Mouse (Mus musculus): Measurements from ENCODE around the gene P4htm. TPM values are rescaled to one million over a fixed set of nuclear protein-coding genes. Genes with fewer than 3 reads are reported as not detected.
A peak's percentile ranks its signal among the peaks of the same experiment; 100 is the strongest.

Gene P4htm
- polyA plus RNA-seq, 1 experiment = 19.6 TPM

DNA sequence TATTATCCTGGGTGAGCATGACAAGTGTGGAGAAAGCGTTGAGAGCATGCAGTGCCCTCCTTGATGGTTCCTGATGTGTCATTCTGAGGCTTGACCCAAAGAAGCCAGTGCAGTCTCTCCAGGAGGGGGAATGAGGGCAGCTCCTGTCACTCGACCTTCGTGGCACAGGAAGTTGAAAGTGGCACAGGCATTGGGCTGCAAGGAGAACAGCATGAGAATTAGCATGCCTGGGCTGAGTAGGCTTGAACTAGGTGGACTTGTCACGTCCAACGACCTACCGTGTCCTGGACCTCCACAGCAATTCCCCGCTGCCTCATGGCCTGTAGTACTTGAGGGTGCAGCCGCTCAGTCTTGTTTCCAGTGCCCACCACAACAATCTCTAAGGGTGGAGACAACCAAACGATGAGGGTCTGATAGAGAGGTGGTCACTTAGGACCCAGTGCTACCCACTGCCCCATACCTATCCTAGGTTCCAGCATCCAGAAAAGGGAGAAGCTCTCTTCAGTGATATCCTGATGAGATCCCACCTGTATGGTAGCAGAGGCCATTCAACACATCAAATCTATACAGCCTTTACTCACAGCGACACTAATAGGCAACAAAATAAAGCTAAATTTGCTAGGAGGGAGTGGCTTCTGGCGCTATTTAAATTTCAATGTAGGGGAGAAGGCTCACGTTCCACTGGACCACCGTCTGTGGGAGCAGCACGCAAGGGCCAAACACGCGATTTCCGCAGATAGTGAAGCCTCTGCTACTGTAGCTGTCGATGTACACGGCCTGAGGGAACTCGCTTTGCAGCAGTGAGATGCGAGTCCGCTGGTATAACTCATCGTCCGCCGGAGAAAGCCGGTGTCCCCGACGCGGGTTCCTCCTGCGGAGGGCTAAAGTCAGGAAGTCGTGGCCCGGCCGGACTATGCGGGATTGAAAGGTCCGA, 31.3 kb downstream of the P4htm start:
- DNase-seq = no peak
- Histone ChIP-seq H3K4me3 (replicated peaks; ENCODE audit: extremely low read depth, low read depth, low read length) (peak overlapping the region; percentile 97), H3K4me1 (ENCODE audit: control insufficient read depth, insufficient read depth, low read length) (peaks cover 6% of the 10 kb centered on the region; the same call in 1 of the 2 replicates)
- TF ChIP-seq CTCF (IDR thresholded peaks at IDR 0.05; ENCODE audit: insufficient read depth, low read length) (no peak), POLR2A (IDR thresholded peaks at IDR 0.05; ENCODE audit: borderline replicate concordance, extremely low read depth, low read depth, low read length) (no peak)
- WGBS = 10% methylated on average over 35 of the region's 35 CpGs

DNA sequence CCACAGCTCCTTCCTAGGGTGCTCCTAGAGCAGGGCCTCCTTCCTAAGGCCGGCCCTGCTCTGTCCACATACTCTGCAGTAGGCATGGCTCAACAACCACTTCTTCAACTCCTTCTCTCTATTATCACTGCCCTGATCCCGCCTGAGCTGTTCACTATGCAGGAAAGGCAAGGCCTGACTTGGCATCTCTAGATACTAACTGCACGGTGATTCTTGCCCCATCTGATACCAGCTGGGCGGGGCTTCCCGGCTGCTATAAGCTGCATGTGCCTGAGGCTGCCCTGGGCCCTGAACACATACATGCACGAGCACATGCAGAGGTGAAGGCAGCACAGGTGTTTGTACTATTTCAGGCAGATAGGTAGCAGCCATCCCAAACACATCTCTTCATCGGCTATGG, 33.3 kb downstream of the P4htm start:
- no peak for DNase-seq
- 69% methylated on average over 7 of the region's 7 CpGs for WGBS
- TF ChIP-seq POLR2A (IDR thresholded peaks at IDR 0.05; ENCODE audit: borderline replicate concordance, extremely low read depth, low read depth, low read length) = no peak
- no peak for TF ChIP-seq CTCF (IDR thresholded peaks at IDR 0.05; ENCODE audit: insufficient read depth, low read length)
- Histone ChIP-seq H3K4me1 (ENCODE audit: control insufficient read depth, insufficient read depth, low read length) (peaks cover 6% of the 10 kb centered on the region; the same call in 1 of the 2 replicates), H3K4me3 (replicated peaks; ENCODE audit: extremely low read depth, low read depth, low read length) (no peak overlapping the region)

DNA sequence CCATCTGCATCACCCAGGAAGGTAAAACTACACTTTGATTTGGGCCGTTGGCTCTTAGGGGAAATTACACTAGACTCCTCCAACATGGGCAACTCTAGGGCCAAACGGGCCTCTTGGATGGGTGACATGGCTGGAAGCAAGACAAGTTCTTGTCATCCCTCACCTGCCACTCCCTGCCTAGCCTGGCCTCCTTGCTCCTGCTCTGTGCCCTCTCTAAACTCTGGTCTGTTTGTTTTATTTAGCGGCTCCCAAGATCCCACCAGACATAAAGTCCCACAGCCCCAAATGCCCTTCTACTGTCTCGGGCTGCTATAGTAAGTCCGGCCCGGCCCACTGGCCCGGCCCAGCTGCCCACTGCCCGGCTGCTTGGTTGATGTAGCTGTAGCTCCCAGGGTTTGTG, 33.8 kb downstream of the P4htm start:
- TF ChIP-seq POLR2A (IDR thresholded peaks at IDR 0.05; ENCODE audit: borderline replicate concordance, extremely low read depth, low read depth, low read length) (no peak), CTCF (IDR thresholded peaks at IDR 0.05; ENCODE audit: insufficient read depth, low read length) (no peak)
- H3K4me3 ChIP-seq (replicated peaks; ENCODE audit: extremely low read depth, low read depth, low read length) = no peak overlapping the region
- H3K4me1 ChIP-seq (ENCODE audit: control insufficient read depth, insufficient read depth, low read length) = peaks cover 6% of the 10 kb centered on the region; the same call in 1 of the 2 replicates
- DNase-seq = no peak
- 86% methylated on average over 8 of the region's 8 CpGs for WGBS

DNA sequence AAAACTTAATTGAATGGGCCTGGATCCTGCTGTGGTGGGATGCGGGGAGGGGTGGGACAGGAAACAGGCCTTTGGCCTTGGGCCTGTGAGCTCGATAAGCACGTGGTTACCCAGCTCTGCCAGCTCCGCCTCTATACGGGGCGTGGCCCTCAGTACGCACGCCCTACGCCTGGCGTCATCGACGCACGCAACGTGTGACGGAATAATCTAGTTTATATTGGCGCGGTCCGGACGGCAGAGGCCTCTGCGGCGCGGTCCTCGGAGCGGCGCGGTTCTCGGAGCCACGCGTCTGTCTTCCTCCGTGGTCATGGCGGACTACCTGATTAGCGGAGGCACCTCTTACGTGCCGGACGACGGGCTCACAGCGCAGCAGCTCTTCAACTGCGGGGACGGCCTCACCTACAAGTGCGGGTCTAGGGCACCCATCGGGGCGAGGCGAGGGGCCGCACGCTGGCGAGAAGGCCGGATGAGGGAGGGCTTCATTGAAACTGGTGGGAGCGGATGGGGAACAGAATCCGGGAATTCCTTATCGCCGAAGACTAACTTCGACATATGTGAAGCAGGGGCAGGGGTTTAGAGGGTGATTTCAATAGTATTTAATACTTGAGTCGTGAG, 37.1 kb downstream of the P4htm start, which contains the start of gene Impdh2:
TSS of gene Impdh2 (plus strand) at position 60 of the 615 bp plus-strand sequence.
- peak within 1 kb of the TSS; percentile 78 for H3K4me3 ChIP-seq (replicated peaks; ENCODE audit: extremely low read depth, low read depth, low read length)
- H3K4me1 ChIP-seq (ENCODE audit: control insufficient read depth, insufficient read depth, low read length) = peaks cover 2% of the 10 kb centered on the region; the same call in 1 of the 2 replicates
- peak; percentile 95 for DNase-seq
- no peak for TF ChIP-seq CTCF (IDR thresholded peaks at IDR 0.05; ENCODE audit: insufficient read depth, low read length)
- peak; percentile 89; the same call in 1 of the 2 replicates for TF ChIP-seq POLR2A (IDR thresholded peaks at IDR 0.05; ENCODE audit: borderline replicate concordance, extremely low read depth, low read depth, low read length)
- under 1% methylated on average over 53 of the region's 53 CpGs for WGBS

DNA sequence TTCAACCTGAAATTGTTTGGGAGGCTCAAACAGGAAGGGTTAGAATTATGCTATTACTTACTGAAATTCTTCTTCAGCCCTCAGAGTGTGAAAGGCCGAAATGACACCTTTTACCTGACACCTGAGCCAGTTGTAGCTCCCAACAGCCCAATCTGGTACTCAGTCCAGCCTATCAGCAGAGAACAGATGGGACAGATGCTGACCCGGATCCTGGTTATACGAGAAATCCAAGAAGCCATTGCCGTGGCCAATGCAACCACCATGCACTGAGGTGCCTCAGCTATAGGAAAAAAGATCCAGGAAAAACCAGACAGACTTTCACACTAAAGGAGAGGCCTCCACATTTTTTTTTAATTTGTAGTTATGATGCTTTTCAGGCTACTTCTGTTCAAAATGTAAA, 38.3 kb downstream of the P4htm start:
- Histone ChIP-seq H3K4me1 (ENCODE audit: control insufficient read depth, insufficient read depth, low read length) (peaks cover 2% of the 10 kb centered on the region; the same call in 1 of the 2 replicates), H3K4me3 (replicated peaks; ENCODE audit: extremely low read depth, low read depth, low read length) (no peak overlapping the region)
- no peak for DNase-seq
- 88% methylated on average over 4 of the region's 4 CpGs for WGBS
- no peak for TF ChIP-seq POLR2A (IDR thresholded peaks at IDR 0.05; ENCODE audit: borderline replicate concordance, extremely low read depth, low read depth, low read length)

DNA sequence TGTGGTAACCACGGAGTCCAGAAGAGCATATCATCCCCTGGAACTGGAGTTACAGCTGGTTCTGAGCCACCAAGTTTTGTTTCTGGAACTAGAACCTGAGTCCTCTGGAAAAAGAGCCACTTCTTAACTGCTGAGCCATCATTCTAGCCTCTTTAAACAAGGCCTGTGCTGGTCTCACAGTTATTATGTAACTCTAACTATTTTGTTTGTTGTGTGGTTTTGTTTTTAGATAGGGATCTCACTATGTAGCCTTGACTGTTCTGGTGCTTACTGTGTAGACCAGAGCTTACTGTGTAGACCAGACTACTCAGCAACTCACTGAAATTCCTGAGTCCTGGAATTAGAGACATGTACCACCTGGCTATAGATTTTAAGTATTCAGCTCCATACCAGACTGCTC, 50.6 kb downstream of the P4htm start:
- 88% methylated on average over 1 of the region's 1 CpGs for WGBS
- no peak for TF ChIP-seq POLR2A (IDR thresholded peaks at IDR 0.05; ENCODE audit: borderline replicate concordance, extremely low read depth, low read depth, low read length)
- H3K4me1 ChIP-seq (ENCODE audit: control insufficient read depth, insufficient read depth, low read length) = no peaks in the 10 kb centered on the region
- no peak for DNase-seq
- H3K4me3 ChIP-seq (replicated peaks; ENCODE audit: extremely low read depth, low read depth, low read length) = no peak overlapping the region

DNA sequence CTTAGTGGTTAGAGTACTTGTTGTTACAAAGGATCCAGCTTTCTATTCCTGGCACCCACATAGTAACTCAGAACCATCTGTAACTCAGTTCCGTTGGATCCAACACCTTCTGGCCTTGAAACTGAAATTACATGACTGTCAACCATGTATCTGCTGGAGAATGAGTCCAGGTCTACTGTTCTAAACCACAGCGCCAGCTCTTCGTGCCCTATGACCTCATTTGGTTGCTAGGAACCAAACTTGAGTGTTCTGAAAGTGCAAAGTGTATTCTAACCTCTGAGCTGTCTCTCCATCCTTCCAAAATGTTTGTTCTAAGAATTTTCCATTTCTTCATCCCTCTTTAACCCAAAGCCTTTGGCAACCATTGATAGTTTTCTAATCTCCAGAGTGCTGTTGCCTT, 51.5 kb downstream of the P4htm start:
- DNase-seq = no peak
- Histone ChIP-seq H3K4me3 (replicated peaks; ENCODE audit: extremely low read depth, low read depth, low read length) (no peak overlapping the region), H3K4me1 (ENCODE audit: control insufficient read depth, insufficient read depth, low read length) (no peaks in the 10 kb centered on the region)
- TF ChIP-seq CTCF (IDR thresholded peaks at IDR 0.05; ENCODE audit: insufficient read depth, low read length) (no peak), POLR2A (IDR thresholded peaks at IDR 0.05; ENCODE audit: borderline replicate concordance, extremely low read depth, low read depth, low read length) (no peak)
- WGBS = 91% methylated on average over 3 of the region's 3 CpGs

DNA sequence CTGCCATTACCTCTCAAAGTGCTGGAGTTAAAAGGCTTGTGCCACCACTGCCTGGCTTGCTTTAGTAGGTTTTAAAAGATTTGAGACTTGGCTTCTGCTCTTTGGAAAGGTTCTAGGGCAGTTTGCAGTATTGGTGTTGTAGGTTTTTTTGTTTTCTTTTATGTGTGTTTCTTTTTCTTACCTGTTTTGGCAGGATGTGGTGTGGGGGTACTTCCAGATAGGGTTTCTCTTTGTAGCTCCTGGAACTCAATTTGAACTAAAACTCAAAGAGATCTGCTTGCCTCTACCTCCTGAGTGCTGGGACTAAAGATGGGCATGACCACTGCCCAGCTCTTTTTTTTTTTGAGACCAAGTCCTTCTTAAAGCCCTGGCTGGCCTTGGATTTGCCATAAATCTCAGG, 56.6 kb downstream of the P4htm start:
- DNase-seq = no peak
- no peak for TF ChIP-seq POLR2A (IDR thresholded peaks at IDR 0.05; ENCODE audit: borderline replicate concordance, extremely low read depth, low read depth, low read length)
- TF ChIP-seq CTCF (IDR thresholded peaks at IDR 0.05; ENCODE audit: insufficient read depth, low read length) = no peak
- H3K4me3 ChIP-seq (replicated peaks; ENCODE audit: extremely low read depth, low read depth, low read length) = no peak overlapping the region
- H3K4me1 ChIP-seq (ENCODE audit: control insufficient read depth, insufficient read depth, low read length) = no peaks in the 10 kb centered on the region

DNA sequence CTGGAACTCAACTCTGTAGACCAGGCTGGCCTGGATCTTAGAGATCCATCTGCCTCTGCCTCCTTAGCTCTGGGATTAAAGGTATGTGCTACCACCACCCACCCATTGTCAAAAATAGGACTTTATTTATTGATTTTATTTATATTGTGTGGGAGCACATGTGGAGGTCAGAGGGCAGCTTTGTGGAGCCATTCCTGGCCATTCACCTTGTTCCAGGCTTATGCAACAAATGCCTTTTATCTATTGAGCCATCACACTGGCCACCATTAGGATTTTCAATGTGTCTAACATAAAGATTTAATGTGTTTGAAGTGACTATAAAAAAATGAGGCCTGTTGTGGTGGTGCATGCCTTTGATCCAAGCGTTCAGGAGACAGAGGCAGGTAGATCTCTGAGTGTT, 66.0 kb downstream of the P4htm start:
- TF ChIP-seq POLR2A (IDR thresholded peaks at IDR 0.05; ENCODE audit: borderline replicate concordance, extremely low read depth, low read depth, low read length) = no peak
- no peak for TF ChIP-seq CTCF (IDR thresholded peaks at IDR 0.05; ENCODE audit: insufficient read depth, low read length)
- no peak overlapping the region for H3K4me3 ChIP-seq (replicated peaks; ENCODE audit: extremely low read depth, low read depth, low read length)
- H3K4me1 ChIP-seq (ENCODE audit: control insufficient read depth, insufficient read depth, low read length) = no peaks in the 10 kb centered on the region
- 94% methylated on average over 1 of the region's 1 CpGs for WGBS
- no peak for DNase-seq

Data from lung, adult 2 months (tissue).